Mouse (Mus musculus): ENCODE measurements around the gene Gm40193.

GRCm38 (mm10) chr11:70580921-70581320 is 48.2 kb upstream of the Gm40193 start:
- no peak for TF ChIP-seq POLR2A (IDR thresholded peaks at IDR 0.05; ENCODE audit: extremely low read depth, insufficient read depth, low read length)
- TF ChIP-seq CTCF (IDR thresholded peaks at IDR 0.05; ENCODE audit: extremely low read depth, insufficient read depth, low read length), result no peak

All from cortical plate, adult 2 months (tissue).